Mouse (Mus musculus): ENCODE measurements around the gene Glo1. TPM values are rescaled to one million over a fixed set of nuclear protein-coding genes. Genes with fewer than 3 reads are reported as not detected.

Glo1 gene
- polyA plus RNA-seq, 1 experiment from 2014 or later, result 241 TPM

GRCm38 (mm10) chr17:30597786-30598185 lies 28.9 kb downstream of the Glo1 start:
- 94% methylated on average over 9 of the region's 9 CpGs for WGBS
- Histone ChIP-seq H3K9ac (no peak overlapping the region), H3K9me3 (no peaks in the 10 kb centered on the region), H3K27ac (no peak overlapping the region), H3K4me3 (replicated peaks) (no peak overlapping the region), H3K4me1 (0 out of 2 replicates have a peak, but pooled peaks cover 8% of the 10 kb centered on the region), H3K36me3 (replicated peaks) (peaks cover 61% of the 10 kb centered on the region), H3K4me2 (no peak overlapping the region), H3K27me3 (no peaks in the 10 kb centered on the region)
- no peak for ATAC-seq (ENCODE audit: low FRiP score)

GRCm38 (mm10) chr17:30594846-30595245 lies 31.8 kb downstream of the Glo1 start:
- ATAC-seq (ENCODE audit: low FRiP score), result no peak
- H3K9ac ChIP-seq, result no peak overlapping the region
- peaks cover 48% of the 10 kb centered on the region for H3K36me3 ChIP-seq (replicated peaks)
- no peaks in the 10 kb centered on the region for H3K9me3 ChIP-seq
- no peak overlapping the region for H3K27ac ChIP-seq
- H3K4me3 ChIP-seq (replicated peaks), result no peak overlapping the region
- H3K4me2 ChIP-seq, result no peak overlapping the region
- H3K27me3 ChIP-seq, result no peaks in the 10 kb centered on the region
- WGBS, result 56% methylated on average over 6 of the region's 6 CpGs
- peaks cover 14% of the 10 kb centered on the region for H3K4me1 ChIP-seq

GRCm38 (mm10) chr17:30594407-30594806 lies 32.3 kb downstream of the Glo1 start:
- ATAC-seq (ENCODE audit: low FRiP score), result 0 out of 2 replicates have a peak, but pooled peaks have one; percentile 17
- Histone ChIP-seq H3K9me3 (no peaks in the 10 kb centered on the region), H3K27me3 (no peaks in the 10 kb centered on the region), H3K4me2 (no peak overlapping the region), H3K4me1 (peaks cover 14% of the 10 kb centered on the region), H3K36me3 (replicated peaks) (peaks cover 44% of the 10 kb centered on the region), H3K27ac (no peak overlapping the region), H3K9ac (no peak overlapping the region), H3K4me3 (replicated peaks) (no peak overlapping the region)
- 55% methylated on average over 5 of the region's 5 CpGs for WGBS

- 0 out of 2 replicates have a peak, but pooled peaks have one; percentile 36 for ATAC-seq (ENCODE audit: low FRiP score)
- Histone ChIP-seq H3K9me3 (no peaks in the 10 kb centered on the region), H3K36me3 (replicated peaks) (peaks cover 21% of the 10 kb centered on the region), H3K4me1 (peaks cover 18% of the 10 kb centered on the region), H3K9ac (no peak overlapping the region), H3K4me3 (replicated peaks) (no peak overlapping the region), H3K27me3 (no peaks in the 10 kb centered on the region), H3K4me2 (no peak overlapping the region), H3K27ac (no peak overlapping the region)
- 48% methylated on average over 17 of the region's 17 CpGs for whole genome bisulfite sequencing
Measured at GRCm38 (mm10) chr17:30590417-30591198, 36.1 kb downstream of the Glo1 start.

GRCm38 (mm10) chr17:30583258-30584001 lies 43.2 kb downstream of the Glo1 start:
- Histone ChIP-seq H3K9ac (no peak overlapping the region), H3K36me3 (replicated peaks) (no peaks in the 10 kb centered on the region), H3K27ac (no peak overlapping the region), H3K4me3 (replicated peaks) (no peak overlapping the region), H3K4me1 (0 out of 2 replicates have a peak, but pooled peaks cover 4% of the 10 kb centered on the region), H3K4me2 (no peak overlapping the region), H3K9me3 (no peaks in the 10 kb centered on the region), H3K27me3 (no peaks in the 10 kb centered on the region)
- 69% methylated on average over 2 of the region's 2 CpGs for whole genome bisulfite sequencing
- ATAC-seq (ENCODE audit: low FRiP score), result no peak

- H3K4me1 ChIP-seq, result peaks cover 9% of the 10 kb centered on the region
Measured at GRCm38 (mm10) chr17:30582313-30582712, 44.4 kb downstream of the Glo1 start.

GRCm38 (mm10) chr17:30581201-30581600 lies 45.5 kb downstream of the Glo1 start:
- H3K27me3 ChIP-seq, result no peaks in the 10 kb centered on the region
- no peak overlapping the region for H3K4me2 ChIP-seq
- no peaks in the 10 kb centered on the region for H3K9me3 ChIP-seq
- H3K4me3 ChIP-seq (replicated peaks), result no peak overlapping the region
- no peaks in the 10 kb centered on the region for H3K36me3 ChIP-seq (replicated peaks)
- peaks cover 15% of the 10 kb centered on the region for H3K4me1 ChIP-seq
- H3K27ac ChIP-seq, result no peak overlapping the region
- 87% methylated on average over 6 of the region's 6 CpGs for WGBS
- no peak overlapping the region for H3K9ac ChIP-seq
- no peak for ATAC-seq (ENCODE audit: low FRiP score)

More at GRCm38 (mm10) chr17:30582313-30582712, 44.4 kb downstream of the Glo1 start:
- 81% methylated on average over 3 of the region's 3 CpGs for WGBS
- no peak overlapping the region for H3K27ac ChIP-seq
- H3K4me3 ChIP-seq (replicated peaks), result no peak overlapping the region
- H3K9ac ChIP-seq, result no peak overlapping the region
- H3K9me3 ChIP-seq, result no peaks in the 10 kb centered on the region
- ATAC-seq (ENCODE audit: low FRiP score), result no peak
- no peak overlapping the region for H3K4me2 ChIP-seq
- no peaks in the 10 kb centered on the region for H3K36me3 ChIP-seq (replicated peaks)
- no peaks in the 10 kb centered on the region for H3K27me3 ChIP-seq

GRCm38 (mm10) chr17:30580781-30581180 lies 45.9 kb downstream of the Glo1 start:
- no peak overlapping the region for H3K4me3 ChIP-seq (replicated peaks)
- no peaks in the 10 kb centered on the region for H3K36me3 ChIP-seq (replicated peaks)
- ATAC-seq (ENCODE audit: low FRiP score), result no peak
- H3K4me1 ChIP-seq, result peaks cover 11% of the 10 kb centered on the region
- no peak overlapping the region for H3K27ac ChIP-seq
- no peak overlapping the region for H3K9ac ChIP-seq
- WGBS, result 65% methylated on average over 1 of the region's 1 CpGs
- H3K27me3 ChIP-seq, result no peaks in the 10 kb centered on the region
- no peaks in the 10 kb centered on the region for H3K9me3 ChIP-seq
- no peak overlapping the region for H3K4me2 ChIP-seq

- peak overlapping the region; percentile 79 for H3K9ac ChIP-seq
- H3K27me3 ChIP-seq, result no peaks in the 10 kb centered on the region
- peaks cover 27% of the 10 kb centered on the region for H3K4me1 ChIP-seq
- no peak overlapping the region for H3K27ac ChIP-seq
- no peaks in the 10 kb centered on the region for H3K9me3 ChIP-seq
- no peaks in the 10 kb centered on the region for H3K36me3 ChIP-seq (replicated peaks)
- H3K4me2 ChIP-seq, result peak overlapping the region; percentile 71
- 68% methylated on average over 12 of the region's 12 CpGs for WGBS
- peak overlapping the region; percentile 77 for H3K4me3 ChIP-seq (replicated peaks)
- ATAC-seq (ENCODE audit: low FRiP score), result no peak
Measured at GRCm38 (mm10) chr17:30576946-30577345, 49.7 kb downstream of the Glo1 start.

GRCm38 (mm10) chr17:30575941-30576773 lies 50.5 kb downstream of the Glo1 start, which contains the start of gene Btbd9:
Btbd9 (minus strand) TSS chr17:30576488.
- Histone ChIP-seq H3K4me1 (peaks cover 32% of the 10 kb centered on the region), H3K27ac (peak within 1 kb of the TSS; percentile 89), H3K27me3 (no peaks in the 10 kb centered on the region), H3K36me3 (replicated peaks) (no peaks in the 10 kb centered on the region), H3K4me2 (peak within 1 kb of the TSS; percentile 71), H3K4me3 (replicated peaks) (peak within 1 kb of the TSS; percentile 77), H3K9me3 (no peaks in the 10 kb centered on the region), H3K9ac (peak within 1 kb of the TSS; percentile 79)
- under 1% methylated on average over 78 of the region's 94 CpGs for WGBS
- ATAC-seq (ENCODE audit: low FRiP score), result peak; percentile 94

- Histone ChIP-seq H3K9ac (peak overlapping the region; percentile 79), H3K4me2 (peak overlapping the region; percentile 71), H3K4me1 (peaks cover 32% of the 10 kb centered on the region), H3K36me3 (replicated peaks) (no peaks in the 10 kb centered on the region), H3K27me3 (no peaks in the 10 kb centered on the region), H3K4me3 (replicated peaks) (peak overlapping the region; percentile 77), H3K9me3 (no peaks in the 10 kb centered on the region), H3K27ac (peak overlapping the region; percentile 89)
- 8% methylated on average over 35 of the region's 35 CpGs for WGBS
- ATAC-seq (ENCODE audit: low FRiP score), result peak; percentile 54
Measured at GRCm38 (mm10) chr17:30575121-30575904, 51.4 kb downstream of the Glo1 start.

Measured in forebrain, embryonic 12.5 days (tissue).